Mouse (Mus musculus) liver, embryonic 15.5 days (tissue): ENCODE data around the gene Lonp1. TPM values are rescaled to one million over a fixed set of nuclear protein-coding genes. Genes with fewer than 3 reads are reported as not detected.
"Not testable (repeated sequence)": the region's sequence is repeated elsewhere in the genome, so short reads cannot be mapped to it uniquely, and the experiment has no call there.

Experiments used
- ATAC-seq: fragments of 200-750 bp; cut with Nextera tagmentation; 2 replicates; pipeline ENCODE4 v1.8.0; 2017; ENCODE audit warnings: moderate number of reproducible peaks, mild to moderate bottlenecking, moderate library complexity; ENCODE audit not compliant: insufficient read depth
- H3K27ac ChIP-seq: fragments of 300-500 bp; sonication (generic); replicated peaks from 2 replicates; pipeline ENCODE4 v1.5.1; 2015; ENCODE audit warnings: mild to moderate bottlenecking, inconsistent platforms
- H3K27me3 ChIP-seq: fragments of 300-500 bp; sonication (generic); 2 replicates; pipeline ENCODE4 v1.6.1; 2015; ENCODE audit warnings: mild to moderate bottlenecking, inconsistent platforms
- H3K36me3 ChIP-seq: fragments of 300-500 bp; sonication (generic); replicated peaks from 2 replicates; pipeline ENCODE4 v1.6.1; 2015; ENCODE audit warnings: moderate library complexity, mild to moderate bottlenecking, inconsistent platforms
- H3K4me1 ChIP-seq: fragments of 300-500 bp; sonication (generic); replicated peaks from 2 replicates; pipeline ENCODE4 v1.6.1; 2015; ENCODE audit warnings: inconsistent platforms
- H3K4me2 ChIP-seq: fragments of 300-500 bp; sonication (generic); 2 replicates; pipeline ENCODE4 v1.6.1; 2015; ENCODE audit warnings: moderate library complexity, mild to moderate bottlenecking, inconsistent platforms
- H3K4me3 ChIP-seq: fragments of 300-500 bp; sonication (generic); replicated peaks from 2 replicates; pipeline ENCODE4 v1.5.1; 2015; ENCODE audit warnings: mild to moderate bottlenecking, inconsistent platforms
- H3K9ac ChIP-seq: fragments of 300-500 bp; sonication (generic); 2 replicates; pipeline ENCODE4 v1.6.1; 2015; ENCODE audit warnings: moderate library complexity, mild to moderate bottlenecking, inconsistent platforms
- H3K9me3 ChIP-seq: fragments of 300-500 bp; sonication (generic); replicated peaks from 2 replicates; pipeline ENCODE4 v1.6.1; 2016; ENCODE audit warnings: inconsistent platforms
- WGBS: fragments of 180-500 bp; shearing (Covaris S2); methylation state at CpG from one replicate; pipeline ENCODE4 v1.1.7; 2015; ENCODE audit warnings: mixed read lengths; ENCODE audit not compliant: insufficient replicate concordance; 5-methylcytosine and 5-hydroxymethylcytosine counted together
- polyA plus RNA-seq: library from polyadenylated mRNA; unstranded; fragments of >200 nt; fragmentation: Nextera tagmentation; extraction: Ambion mirVana; gene quantifications from 2 replicates; pipeline ENCODE4 v1.2.1, GENCODE M21; 2015

Gene Lonp1
- polyA plus RNA-seq, 1 experiment from 2014 or later, result 36.9 TPM

- Histone ChIP-seq H3K9ac (no peak overlapping the region), H3K4me3 (no peak overlapping the region), H3K27ac (no peak overlapping the region), H3K36me3 (no peaks in the 10 kb centered on the region), H3K4me2 (no peak overlapping the region), H3K4me1 (peaks cover 11% of the 10 kb centered on the region; the same call in 1 of the 2 replicates), H3K27me3 (peaks cover 3% of the 10 kb centered on the region; the same call in 1 of the 2 replicates), H3K9me3 (no peaks in the 10 kb centered on the region)
- ATAC-seq, result no peak
- 53% methylated on average over 3 of the region's 3 CpGs for WGBS
Measured at GRCm38 (mm10) chr17:56655311-56655710, 28.6 kb upstream of the Lonp1 start.

- no peak overlapping the region for H3K4me3 ChIP-seq
- no peak for ATAC-seq
- no peaks in the 10 kb centered on the region for H3K9me3 ChIP-seq
- H3K4me2 ChIP-seq, result no peak overlapping the region
- H3K27me3 ChIP-seq, result no peaks in the 10 kb centered on the region
- peaks cover 11% of the 10 kb centered on the region; the same call in 1 of the 2 replicates for H3K4me1 ChIP-seq
- WGBS, result 33% methylated on average over 2 of the region's 2 CpGs
- H3K36me3 ChIP-seq, result no peaks in the 10 kb centered on the region
- H3K27ac ChIP-seq, result no peak overlapping the region
- H3K9ac ChIP-seq, result no peak overlapping the region
Measured at GRCm38 (mm10) chr17:56654771-56655170, 28.1 kb upstream of the Lonp1 start.

- H3K36me3 ChIP-seq, result no peaks in the 10 kb centered on the region
- peaks cover 3% of the 10 kb centered on the region; the same call in 1 of the 2 replicates for H3K27me3 ChIP-seq
- H3K27ac ChIP-seq, result no peak overlapping the region
- no peak overlapping the region for H3K4me3 ChIP-seq
- H3K9ac ChIP-seq, result no peak overlapping the region
- WGBS, result 28% methylated on average over 10 of the region's 10 CpGs
- peak; percentile 66 for ATAC-seq
- no peaks in the 10 kb centered on the region for H3K9me3 ChIP-seq
- peaks cover 11% of the 10 kb centered on the region; the same call in 1 of the 2 replicates for H3K4me1 ChIP-seq
- no peak overlapping the region for H3K4me2 ChIP-seq
Measured at GRCm38 (mm10) chr17:56651801-56652200, 25.1 kb upstream of the Lonp1 start.

GRCm38 (mm10) chr17:56647546-56647945, 20.9 kb upstream of the Lonp1 start:
- H3K27ac ChIP-seq, result no peak overlapping the region
- no peaks in the 10 kb centered on the region for H3K36me3 ChIP-seq
- ATAC-seq, result no peak
- no peak overlapping the region for H3K9ac ChIP-seq
- peaks cover 3% of the 10 kb centered on the region; the same call in 1 of the 2 replicates for H3K4me1 ChIP-seq
- H3K27me3 ChIP-seq, result peaks cover 3% of the 10 kb centered on the region; the same call in 1 of the 2 replicates
- H3K4me3 ChIP-seq, result no peak overlapping the region
- no peaks in the 10 kb centered on the region for H3K9me3 ChIP-seq
- no peak overlapping the region for H3K4me2 ChIP-seq
- WGBS, result 47% methylated on average over 10 of the region's 13 CpGs

GRCm38 (mm10) chr17:56643237-56643636, 16.6 kb upstream of the Lonp1 start:
- H3K27me3 ChIP-seq, result peaks cover 3% of the 10 kb centered on the region; the same call in 1 of the 2 replicates
- no peak overlapping the region for H3K4me2 ChIP-seq
- no peaks in the 10 kb centered on the region for H3K36me3 ChIP-seq
- H3K9me3 ChIP-seq, result no peaks in the 10 kb centered on the region
- H3K4me1 ChIP-seq, result no peaks in the 10 kb centered on the region
- no peak overlapping the region for H3K27ac ChIP-seq
- H3K4me3 ChIP-seq, result no peak overlapping the region
- H3K9ac ChIP-seq, result no peak overlapping the region
- ATAC-seq, result no peak
- 57% methylated on average over 4 of the region's 4 CpGs for WGBS

- ATAC-seq, result no peak
- Histone ChIP-seq H3K4me1 (no peaks in the 10 kb centered on the region), H3K27me3 (peaks cover 4% of the 10 kb centered on the region; the same call in 1 of the 2 replicates), H3K27ac (no peak overlapping the region), H3K9ac (no peak overlapping the region), H3K4me2 (no peak overlapping the region), H3K9me3 (no peaks in the 10 kb centered on the region), H3K4me3 (no peak overlapping the region), H3K36me3 (no peaks in the 10 kb centered on the region)
- 49% methylated on average over 6 of the region's 6 CpGs for WGBS
Measured at GRCm38 (mm10) chr17:56634023-56634422, 7.3 kb upstream of the Lonp1 start.

- no peak for ATAC-seq
- H3K4me2 ChIP-seq, result no peak overlapping the region
- no peak overlapping the region for H3K27ac ChIP-seq
- H3K9me3 ChIP-seq, result no peaks in the 10 kb centered on the region
- peaks cover 13% of the 10 kb centered on the region for H3K4me1 ChIP-seq
- H3K36me3 ChIP-seq, result no peaks in the 10 kb centered on the region
- WGBS, result 44% methylated on average over 4 of the region's 4 CpGs
- H3K4me3 ChIP-seq, result no peak overlapping the region
- peaks cover 15% of the 10 kb centered on the region for H3K27me3 ChIP-seq
- H3K9ac ChIP-seq, result no peak overlapping the region
Measured at GRCm38 (mm10) chr17:56631807-56632206, 5.1 kb upstream of the Lonp1 start.

GRCm38 (mm10) chr17:56629800-56630781, 3.4 kb upstream of the Lonp1 start:
- not testable (repeated sequence) for H3K4me2 ChIP-seq, H3K27ac ChIP-seq, H3K36me3 ChIP-seq, ATAC-seq, H3K9ac ChIP-seq, H3K9me3 ChIP-seq, H3K4me3 ChIP-seq
- WGBS, result 72% methylated on average over 27 of the region's 27 CpGs
- Histone ChIP-seq H3K4me1 (peaks cover 28% of the 10 kb centered on the region), H3K27me3 (peaks cover 11% of the 10 kb centered on the region)

- Histone ChIP-seq H3K9ac (peak within 1 kb of the TSS; percentile 21; the same call in 1 of the 2 replicates), H3K27me3 (peaks cover 11% of the 10 kb centered on the region), H3K9me3 (no peaks in the 10 kb centered on the region), H3K4me2 (peak within 1 kb of the TSS; percentile 86), H3K36me3 (peaks cover 25% of the 10 kb centered on the region), H3K27ac (peak within 1 kb of the TSS; percentile 65), H3K4me1 (peaks cover 33% of the 10 kb centered on the region), H3K4me3 (peak within 1 kb of the TSS; percentile 82)
- ATAC-seq, result peak; percentile 15
- WGBS, result 12% methylated on average over 26 of the region's 26 CpGs
Measured at GRCm38 (mm10) chr17:56627530-56628277, 1.0 kb upstream of the Lonp1 start, which contains the start of gene Catsperd. Gene Catsperd (plus strand): TSS chr17:56628143.

- Histone ChIP-seq H3K27me3 (peaks cover 11% of the 10 kb centered on the region), H3K4me2 (peak overlapping the region; percentile 86), H3K4me1 (peaks cover 33% of the 10 kb centered on the region), H3K9me3 (no peaks in the 10 kb centered on the region), H3K4me3 (peak overlapping the region; percentile 82), H3K27ac (peak overlapping the region; percentile 4; the same call in 1 of the 2 replicates), H3K9ac (peak overlapping the region; percentile 70), H3K36me3 (peaks cover 38% of the 10 kb centered on the region)
- ATAC-seq, result peak; percentile 20; the same call in 1 of the 2 replicates
- WGBS, result 0% methylated on average over 32 of the region's 32 CpGs
Measured at GRCm38 (mm10) chr17:56626260-56626659, 427 bp downstream of the Lonp1 start.
